Mouse (Mus musculus) layer of hippocampus, adult 18-20 months (tissue): ENCODE measurements around the gene Nbea. TPM values are rescaled to one million over a fixed set of nuclear protein-coding genes. Genes with fewer than 3 reads are reported as not detected.
A peak's percentile ranks its signal among the peaks of the same experiment; 100 is the strongest.

Experiments used
- DNase-seq, 2 experiments: peaks; one replicate each; pipeline ENCODE4 v3.0.0; 2022; ENCODE audit warnings: low spot score in 2 of 2
- total RNA-seq, 2 experiments: library from RNA; stranded (reverse); gene quantifications; 2 replicates each; pipeline ENCODE4 v1.2.3; 2021

Gene Nbea
- total RNA-seq, 2 experiments from 2014 or later, result 193 to 205 TPM

DNA sequence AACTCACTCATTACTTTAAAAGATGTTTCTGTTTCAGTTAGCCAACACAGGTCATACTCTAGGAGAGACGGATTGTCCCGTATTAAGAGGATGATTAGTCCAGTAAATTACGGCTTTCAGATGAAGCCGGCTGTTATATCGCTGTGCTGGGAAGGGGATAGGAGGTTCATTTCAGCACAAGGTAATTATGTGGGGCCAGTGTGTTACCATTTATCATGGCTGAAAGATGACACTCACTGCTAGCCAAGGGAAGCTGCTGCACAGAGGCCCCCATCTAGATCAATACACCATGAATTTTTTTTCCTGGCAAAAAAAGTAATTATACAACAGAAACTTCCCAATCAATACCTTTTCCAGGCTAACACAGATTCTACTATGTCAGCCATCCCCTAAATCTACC lies 353.3 kb downstream of the Nbea start:
- no peak for DNase-seq

DNA sequence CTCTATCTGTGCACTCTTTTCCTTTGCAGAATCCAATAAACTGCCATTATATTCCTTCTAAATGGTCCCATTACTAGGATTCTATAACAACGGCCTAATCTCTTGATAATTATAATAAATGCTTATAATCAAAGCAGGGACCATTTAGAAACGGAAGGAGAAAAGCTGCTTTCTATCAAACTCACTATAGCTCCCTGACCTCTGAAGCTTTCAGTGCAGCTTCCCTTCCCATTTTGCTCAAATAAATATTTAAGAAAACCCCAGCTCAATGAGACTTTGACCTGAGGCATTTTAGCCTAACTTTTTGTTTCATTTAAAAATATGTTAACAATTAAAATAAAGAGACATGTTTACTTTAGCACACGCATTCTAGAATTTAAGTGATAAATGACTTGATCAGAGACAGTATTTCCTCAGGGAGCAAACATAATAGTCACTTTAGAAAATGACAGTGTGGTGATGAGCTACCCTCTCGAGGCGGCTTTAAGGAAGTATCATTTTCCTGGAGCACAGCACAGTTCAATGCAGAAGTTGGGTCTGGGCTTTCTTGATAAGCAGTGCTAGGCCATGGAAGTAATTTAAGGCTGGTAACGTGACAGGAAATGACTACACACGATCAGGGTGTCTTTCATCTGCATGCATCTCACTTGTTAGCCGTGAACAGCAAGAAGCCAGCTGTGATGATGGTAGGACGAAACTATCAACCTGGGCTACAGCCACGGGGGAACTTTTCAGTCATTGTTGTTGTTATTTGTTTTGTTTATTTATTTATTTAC lies 354.8 kb downstream of the Nbea start:
- DNase-seq, result no peak

DNA sequence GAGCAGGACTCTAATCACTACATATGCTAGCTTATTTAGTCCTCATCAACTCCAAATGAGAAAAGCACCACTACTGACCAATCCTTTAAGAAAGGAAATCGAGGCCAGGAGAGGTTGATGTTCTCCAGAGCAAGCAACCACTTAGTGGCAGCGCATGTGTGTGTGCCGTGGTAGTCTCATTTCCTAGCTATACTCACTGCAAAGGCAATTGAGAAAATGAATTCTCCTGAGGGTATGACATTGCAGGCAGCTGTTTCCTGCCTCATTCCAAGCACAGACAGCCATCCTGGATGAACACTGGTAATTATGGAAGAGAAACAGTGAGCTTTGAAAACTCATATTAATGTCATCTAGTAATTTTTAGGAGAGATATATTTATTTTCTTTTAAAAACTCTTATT lies 358.6 kb downstream of the Nbea start:
- DNase-seq, result no peak

DNA sequence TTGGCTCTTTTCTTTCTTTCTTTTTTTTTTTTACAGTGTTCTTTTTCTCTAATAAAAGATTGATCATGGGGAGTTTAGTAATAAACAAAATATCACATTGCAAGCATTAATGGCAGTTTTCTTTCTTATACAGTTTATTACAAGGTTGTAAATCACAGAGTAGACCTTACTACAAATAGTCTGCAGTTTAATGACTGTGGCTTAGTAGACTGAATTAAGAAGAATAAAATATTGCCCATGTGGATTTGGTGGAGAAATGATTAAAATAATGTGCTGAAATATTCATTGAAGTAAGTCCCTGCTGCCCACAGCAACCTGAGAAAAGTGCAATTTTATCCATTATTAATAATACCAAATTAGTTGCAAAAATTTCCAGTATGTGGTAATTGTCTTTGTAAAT lies 363.9 kb downstream of the Nbea start:
- no peak for DNase-seq

DNA sequence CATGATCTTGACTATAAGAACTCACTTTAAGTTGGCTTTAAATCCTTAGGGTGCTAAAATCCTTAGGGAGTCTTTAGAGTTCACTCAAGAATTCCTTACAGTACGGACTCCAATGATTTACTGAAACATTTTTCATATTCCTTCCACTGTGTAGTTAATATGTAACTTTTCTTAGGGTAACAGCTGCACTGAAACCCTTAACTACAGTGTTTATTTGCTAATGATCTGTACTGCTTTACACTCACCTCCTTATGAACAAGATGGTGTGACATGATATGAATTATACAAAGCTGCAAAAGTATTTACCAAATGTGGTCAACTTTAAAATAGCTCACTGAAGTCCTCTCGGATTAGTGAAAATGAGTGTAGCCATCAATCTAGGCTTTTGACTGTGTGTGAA lies 365.4 kb downstream of the Nbea start:
- no peak for DNase-seq

DNA sequence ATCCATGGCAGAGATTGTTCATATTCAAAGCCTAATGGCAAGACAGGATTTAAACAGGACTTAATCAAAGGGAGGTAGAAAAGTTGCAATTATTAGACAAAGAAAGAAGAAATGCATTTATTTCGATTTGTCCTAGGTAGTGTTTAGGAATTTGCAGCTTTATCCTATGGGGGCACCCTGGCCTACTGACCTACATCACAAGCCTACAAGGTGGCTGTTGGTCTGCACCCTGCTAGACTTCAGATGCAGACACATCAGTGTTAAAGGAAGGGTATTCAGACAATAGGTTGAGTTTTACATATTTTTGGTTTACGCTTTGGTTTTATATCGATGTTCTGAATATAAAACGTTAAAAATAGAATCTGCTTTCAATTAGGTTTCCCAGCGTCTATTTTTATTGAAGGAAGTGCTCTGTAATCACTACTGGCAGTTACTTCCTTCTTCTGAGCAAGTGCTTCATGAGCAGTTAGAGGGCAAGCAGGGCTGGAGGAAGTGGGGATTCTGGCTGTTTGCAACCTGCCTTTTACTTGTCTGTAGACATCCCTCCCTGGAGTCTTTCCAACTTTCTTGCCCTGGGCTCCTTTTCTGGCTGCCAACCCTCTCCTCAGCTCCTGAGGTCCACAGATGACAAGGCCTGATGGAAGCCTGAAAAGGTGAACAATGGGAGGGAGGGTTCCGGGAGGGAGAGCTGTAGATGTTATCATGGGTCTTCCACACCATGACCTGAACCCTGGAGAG lies 366.7 kb downstream of the Nbea start:
- no peak for DNase-seq

DNA sequence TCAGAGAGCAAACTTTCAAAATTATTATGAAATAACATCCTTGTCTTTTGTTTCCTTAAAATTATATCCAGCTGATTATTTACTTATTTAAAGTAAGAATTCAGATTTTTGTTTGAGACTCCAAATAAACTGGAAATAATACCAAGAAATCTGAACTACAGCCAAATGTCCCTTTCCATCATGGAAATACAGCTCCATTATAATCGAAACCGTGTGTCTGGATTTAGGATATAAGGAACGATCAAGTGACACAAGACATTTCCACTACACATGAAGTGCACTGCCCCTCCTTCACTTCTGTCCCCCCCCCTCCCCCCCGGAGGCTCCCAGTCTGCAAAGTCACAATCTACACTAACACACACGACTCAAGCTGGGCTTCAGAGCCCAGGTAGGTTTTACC lies 367.4 kb downstream of the Nbea start:
- DNase-seq, result no peak

DNA sequence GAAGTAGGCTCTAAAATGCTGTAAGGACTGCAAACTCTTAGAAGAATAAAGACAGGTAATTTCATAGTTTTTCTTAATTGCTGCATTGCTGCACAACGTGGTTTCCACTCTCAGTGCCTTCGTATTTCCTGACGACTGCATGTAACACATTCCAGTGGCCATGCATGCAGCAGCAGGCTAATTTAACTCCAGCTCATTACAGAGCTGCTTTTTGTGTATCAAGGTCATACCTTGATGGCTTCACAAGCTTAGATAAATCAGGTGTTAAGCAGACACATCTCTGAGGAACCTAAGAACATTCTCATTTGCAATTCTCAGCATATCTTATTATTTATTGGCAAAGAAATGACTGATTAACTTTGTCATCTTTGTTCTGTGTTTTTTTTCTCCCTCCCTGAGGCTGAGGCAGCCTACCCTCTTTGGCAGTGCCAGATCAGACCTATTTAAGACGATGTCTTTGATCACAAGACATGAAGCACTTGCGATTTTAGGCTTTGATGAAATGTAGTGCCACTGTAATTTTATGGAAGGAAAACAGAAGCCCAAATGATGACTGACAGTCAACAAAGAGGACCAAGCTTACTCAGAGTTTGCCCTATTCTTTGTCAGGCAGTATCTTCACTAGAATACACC lies 368.4 kb downstream of the Nbea start:
- DNase-seq, result no peak

DNA sequence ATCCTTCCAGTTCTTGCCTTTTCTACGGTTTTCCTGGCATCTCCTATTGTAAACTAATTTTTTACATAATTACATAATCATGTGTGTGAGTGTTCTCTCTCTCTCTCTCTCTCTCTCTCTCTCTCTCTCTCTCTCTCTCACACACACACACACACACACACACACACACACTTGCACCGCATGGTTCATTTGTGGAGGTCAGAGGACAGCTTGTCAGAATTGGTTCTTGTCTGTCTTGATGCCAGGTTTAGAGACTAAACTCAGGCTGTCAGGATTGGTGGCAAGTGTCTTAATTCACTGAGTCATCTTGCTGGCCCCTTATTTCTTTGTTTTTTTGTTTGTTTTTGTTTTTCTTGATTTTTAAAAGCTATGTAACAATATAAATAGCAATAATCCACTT lies 388.7 kb downstream of the Nbea start:
- DNase-seq, result no peak

DNA sequence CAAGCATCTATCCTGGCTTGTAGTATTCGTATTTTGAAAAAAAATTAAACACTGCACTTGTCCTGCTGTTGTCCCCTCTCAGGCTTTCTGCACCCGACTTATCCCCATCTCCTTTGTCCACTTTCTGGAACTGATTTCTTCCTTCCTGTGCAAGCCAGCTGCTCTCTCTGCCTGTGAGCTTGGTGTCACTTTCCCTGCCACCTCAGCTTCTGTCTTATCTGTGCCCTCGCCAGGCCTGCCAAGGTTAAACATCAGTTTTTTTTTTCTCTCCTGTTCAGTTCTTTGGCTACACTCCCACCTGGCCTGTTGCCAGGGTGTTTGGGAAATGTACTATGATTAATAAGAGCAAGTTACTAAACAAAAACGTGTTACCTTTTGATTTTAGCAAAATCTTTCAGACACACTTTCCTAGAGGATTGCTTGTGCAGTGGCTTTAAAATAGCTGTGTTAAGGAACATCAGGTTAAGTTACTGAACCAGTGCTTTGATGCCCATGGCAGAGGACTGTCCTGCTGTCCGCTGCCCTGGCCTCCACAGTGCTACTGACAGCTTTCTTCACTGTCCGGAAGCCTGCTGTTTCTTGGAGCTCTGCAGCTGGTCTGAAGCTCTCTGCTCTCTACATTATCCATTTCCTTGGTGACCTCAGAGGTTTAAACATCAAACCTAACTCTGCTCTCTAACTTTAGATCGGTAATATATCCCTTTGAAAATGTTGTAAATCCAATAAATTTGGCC lies 389.5 kb downstream of the Nbea start:
- DNase-seq, result peak in 1 of 2 experiments; percentile 46

DNA sequence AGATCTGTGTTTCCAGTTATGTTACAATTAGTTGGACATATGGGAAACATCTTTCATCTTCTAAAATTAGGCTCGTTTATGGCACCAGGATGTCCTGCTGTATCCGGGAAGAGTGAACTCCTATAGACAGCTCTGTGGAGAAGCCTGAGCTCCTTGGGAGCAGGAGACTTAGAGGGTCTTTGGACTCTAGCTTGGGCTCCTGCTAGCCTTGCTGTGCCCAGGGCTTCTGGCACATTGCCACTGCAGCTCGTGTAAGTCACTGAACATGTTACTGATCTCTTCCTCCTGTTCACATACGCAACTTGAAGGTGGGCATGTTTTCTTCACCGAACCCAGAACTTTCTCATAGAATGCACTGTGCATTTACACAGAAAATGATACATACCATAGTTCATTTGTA lies 391.2 kb downstream of the Nbea start:
- DNase-seq, result no peak

DNA sequence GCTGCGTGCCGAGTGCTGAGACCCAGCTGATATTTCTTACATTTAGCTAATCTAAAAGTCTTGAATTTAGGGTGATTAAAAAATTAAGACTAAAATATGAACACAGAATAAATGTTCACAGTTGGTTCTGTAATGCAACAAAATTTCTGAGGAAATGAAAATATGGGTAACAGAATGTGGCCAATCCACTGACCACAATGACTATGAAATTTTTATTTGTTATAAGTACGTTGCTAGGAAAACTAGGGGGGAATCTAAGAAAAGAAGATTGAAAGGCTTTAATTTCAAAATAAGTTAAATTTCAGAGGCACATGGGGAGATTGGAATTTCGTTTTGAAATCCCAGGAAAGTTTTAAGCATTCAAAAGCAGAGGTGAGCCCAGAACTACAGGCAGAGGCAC lies 392.9 kb downstream of the Nbea start:
- no peak for DNase-seq

DNA sequence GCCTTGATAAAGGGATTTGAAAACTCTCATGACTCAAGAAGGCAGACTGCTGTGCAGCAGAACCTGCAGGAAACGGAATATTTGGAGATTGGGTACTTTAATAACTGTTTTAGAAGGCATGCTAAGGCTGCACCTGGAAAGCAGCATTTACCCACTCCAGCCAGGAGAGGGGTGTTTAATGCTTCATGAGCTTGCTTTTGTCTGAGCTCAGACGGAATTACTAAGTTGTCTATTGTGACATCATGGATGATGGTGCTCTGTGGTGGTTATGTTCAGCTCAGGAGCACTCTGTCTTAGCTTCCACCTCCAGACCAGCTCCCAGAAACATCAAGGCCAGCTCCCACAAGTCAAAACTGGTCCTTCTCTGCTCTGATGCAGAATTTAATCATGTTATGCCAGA lies 393.6 kb downstream of the Nbea start:
- DNase-seq, result no peak

DNA sequence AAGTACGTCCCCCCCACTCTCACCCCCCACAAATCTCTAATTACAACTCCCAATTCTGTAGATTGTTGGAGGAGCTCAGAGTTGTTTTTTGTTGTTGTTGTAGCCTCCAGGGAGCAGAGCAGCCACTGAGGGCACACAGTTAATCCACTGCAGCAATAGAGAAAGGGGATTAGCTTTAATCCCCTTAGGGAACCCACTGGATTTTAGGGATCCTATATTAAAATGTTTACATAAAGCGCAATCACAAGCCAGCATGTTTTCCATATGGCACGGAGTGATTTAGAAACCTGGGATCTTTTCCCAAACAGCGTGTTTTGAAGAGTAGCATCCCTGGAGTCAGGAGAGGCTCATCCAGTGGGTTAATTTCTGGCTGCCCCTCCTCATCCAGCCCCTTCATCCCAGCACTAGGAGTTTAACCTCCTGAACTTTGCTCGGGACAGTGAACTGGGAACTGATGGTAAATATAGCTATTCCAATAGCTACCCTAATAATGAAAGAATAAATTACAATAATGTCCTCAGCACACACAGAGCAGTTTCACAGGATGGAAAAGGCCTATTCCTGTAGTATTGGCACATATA lies 394.8 kb downstream of the Nbea start:
- no peak for DNase-seq

DNA sequence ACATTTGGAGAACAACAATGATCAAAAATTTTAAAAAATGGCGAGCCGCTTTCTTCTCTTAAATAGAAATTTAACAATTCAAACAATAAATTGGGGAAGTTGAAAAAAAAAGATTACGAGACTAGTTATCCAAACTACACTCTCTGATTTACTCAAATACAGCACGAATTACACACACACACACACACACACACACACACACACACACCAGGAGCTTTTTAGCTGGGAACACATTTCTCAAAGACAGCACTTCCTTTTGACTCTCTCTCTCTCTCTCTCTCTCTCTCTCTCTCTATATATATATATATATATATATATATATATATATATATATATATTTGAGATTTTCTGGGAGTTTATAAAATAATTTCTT lies 395.3 kb downstream of the Nbea start:
- no peak for DNase-seq

DNA sequence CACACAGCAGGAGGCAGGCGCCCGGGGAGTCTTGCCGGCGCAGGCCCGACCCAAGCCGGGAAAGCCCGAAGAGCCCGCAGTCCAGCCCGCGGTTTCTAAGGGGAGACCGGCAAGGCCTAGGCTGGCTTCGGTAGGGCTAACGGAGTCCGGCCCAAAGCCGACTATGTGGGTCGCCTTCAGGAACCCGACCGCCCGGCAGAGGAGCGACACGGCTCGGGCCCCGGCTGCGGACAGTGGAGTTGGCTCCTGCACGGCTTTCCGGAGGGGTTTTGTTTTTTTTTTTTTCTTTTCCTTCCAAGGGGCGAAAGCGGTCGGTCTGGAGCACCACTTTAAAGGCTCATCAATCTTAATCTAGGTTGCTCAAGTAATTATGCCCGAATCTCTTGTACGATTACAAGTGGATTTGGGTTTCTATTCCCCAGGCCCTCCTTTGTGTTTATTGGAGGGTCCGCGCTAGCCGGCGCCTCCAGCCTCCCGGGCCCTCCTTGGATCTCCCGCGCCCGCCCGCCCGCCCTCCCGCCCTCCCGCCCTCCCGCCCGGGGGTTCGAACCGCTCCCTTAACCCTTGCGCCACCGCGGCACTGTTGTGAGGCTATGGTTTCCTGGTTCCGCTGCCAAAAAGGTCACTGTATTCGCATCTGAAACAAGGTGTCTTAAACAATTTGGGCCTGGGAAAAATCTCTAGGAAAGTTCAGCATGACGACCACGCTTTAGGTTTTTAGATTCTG lies 395.9 kb downstream of the Nbea start:
- DNase-seq, result no peak

DNA sequence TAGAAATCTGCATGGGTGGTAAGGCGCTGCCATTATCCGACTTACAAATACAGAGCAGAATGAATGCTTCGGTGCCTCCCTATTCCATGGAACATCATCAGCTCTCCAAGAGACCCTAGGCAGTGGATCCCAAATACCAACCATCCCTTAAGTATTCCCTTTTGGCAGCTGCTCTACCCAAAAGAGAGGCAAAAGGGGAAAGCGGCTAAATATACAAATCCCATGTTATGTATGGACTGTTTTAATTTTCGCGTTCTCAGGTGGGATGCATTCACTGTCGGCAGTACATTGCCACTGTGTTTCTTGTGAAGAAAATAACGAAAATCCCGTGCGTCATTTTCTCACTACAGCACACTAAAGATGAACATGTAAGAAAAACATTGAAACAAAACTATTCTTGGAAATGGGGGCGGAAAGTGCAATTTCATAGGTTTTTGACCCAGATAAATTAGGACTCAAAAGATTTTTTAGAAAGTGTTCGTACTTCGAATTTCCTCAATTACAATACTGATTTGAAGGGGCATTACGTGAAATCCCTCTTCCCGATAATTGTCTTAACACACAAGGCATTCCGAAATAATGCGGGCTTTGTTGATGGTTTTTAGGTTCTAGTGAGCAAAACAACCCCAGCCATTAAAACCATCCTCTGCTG lies 396.5 kb downstream of the Nbea start:
- no peak for DNase-seq

DNA sequence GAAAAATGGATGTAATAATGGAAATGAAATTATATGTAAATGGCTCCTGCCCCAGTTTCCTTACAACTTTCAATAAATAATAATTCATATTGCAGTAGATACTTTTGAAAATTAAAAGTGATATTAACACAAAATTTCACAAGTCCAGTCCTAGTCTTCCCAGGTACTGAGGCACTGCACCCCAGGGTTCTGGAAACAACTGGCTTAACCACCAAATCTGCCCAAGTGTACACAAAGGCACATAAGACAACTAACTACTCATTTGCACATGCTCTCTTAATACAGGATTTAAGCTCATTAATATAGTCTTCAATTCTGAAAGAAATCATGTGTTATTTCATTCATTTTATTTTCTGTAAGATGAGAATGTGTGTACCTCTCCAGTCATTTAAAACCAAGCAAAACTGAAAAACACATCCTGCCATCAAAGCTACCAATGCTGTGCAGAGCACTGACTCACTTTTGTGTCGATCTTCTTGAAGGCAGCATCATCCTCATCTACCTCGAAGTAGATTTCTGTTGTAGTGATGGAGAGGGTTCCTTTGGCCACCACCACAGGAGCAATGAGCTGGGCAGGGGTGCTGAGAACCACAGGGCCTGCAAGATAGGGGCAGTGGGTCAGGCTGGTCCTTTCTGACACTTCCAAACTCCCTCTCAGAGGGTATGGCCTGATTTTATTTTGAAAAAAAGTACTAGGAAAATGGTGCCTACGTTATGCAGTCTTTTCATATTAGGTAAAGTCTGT lies 397.3 kb downstream of the Nbea start:
- no peak for DNase-seq

DNA sequence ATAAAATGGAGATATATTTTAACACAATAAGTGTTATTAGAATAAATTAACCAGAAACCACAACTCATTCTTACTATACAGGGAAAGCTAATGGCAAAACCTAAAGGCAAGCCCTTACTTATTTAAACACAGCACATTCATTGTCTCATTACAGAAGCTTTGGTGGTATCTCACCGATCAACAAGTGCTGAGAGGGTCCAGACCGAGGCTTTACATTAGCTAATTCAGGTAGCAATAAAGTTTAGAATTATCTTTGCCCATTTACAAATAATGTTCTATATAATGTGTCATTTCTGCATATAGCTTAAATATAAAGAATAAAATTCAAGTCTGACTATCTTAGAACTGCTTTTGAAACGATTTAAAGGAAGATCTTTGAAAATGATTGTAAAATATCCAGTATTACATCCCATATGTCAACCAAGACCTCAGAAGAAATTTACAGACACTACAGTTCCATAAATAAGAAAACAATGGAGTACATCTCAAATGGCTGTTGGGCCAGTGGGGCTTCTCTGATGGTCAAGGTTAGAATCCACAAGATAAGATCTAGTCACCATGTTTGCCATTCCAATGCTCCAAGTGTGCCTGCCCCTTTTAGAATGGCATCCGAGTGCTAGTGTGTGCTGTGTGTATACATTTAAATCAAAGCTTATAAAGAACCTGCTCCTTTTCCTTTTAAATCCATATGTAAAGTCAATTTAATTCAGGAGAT lies 398.1 kb downstream of the Nbea start:
- no peak for DNase-seq
